Mouse (Mus musculus) bone marrow, adult 2 months (tissue): ENCODE measurements around the gene Tmem79.

Experiments used
- CTCF ChIP-seq: fragments of 200-500 bp; IDR thresholded peaks from 2 replicates; pipeline ENCODE4 v1.5.1; 2011; ENCODE audit warnings: low read length, control low read depth; ENCODE audit not compliant: control insufficient read depth, insufficient read depth
- POLR2A ChIP-seq: fragments of 200-500 bp; IDR thresholded peaks from 2 replicates; pipeline ENCODE4 v1.6.1; 2011; ENCODE audit warnings: low read depth, mild to moderate bottlenecking, control low read depth, low read length, borderline replicate concordance; ENCODE audit not compliant: control insufficient read depth

GRCm38 (mm10) chr3:88334902-88335435, 979 bp downstream of the Tmem79 start:
- TF ChIP-seq CTCF: no peak
- no peak for TF ChIP-seq POLR2A
